Mouse (Mus musculus) megakaryocyte, embryonic 14.5 days (primary cell): ENCODE results near the gene Dnm3.

Experiments used
- FLI1 ChIP-seq: IDR thresholded peaks from 2 replicates; pipeline ENCODE4 v1.6.1; 2012; ENCODE audit warnings: low read length, inconsistent platforms, mixed read lengths
- GATA1 ChIP-seq: IDR thresholded peaks from 3 replicates; pipeline ENCODE4 v1.6.1; 2012; ENCODE audit warnings: mixed read lengths, low read length, inconsistent platforms, borderline replicate concordance

DNA sequence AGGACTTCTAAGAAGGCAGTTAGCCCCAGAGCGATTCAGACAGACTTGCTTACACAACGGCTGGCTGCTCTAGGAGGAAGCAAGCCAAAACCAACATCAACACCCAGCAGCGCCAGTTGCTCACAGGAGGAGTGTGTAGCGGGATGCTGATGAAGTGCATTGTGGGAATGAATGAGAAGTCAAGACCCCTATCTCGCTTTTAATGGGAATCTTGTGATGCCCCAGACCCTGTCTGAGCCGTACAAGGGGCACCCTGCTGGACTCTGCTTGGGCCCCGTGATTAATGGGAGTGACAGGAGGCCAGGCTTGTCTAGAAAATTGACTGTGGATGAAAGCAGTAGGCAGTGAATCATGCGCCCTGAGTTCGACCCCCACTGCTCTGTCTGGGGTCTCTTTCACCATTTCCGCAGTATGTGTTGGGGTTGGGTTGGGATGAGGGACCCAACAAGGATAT is 439.8 kb downstream of the Dnm3 start:
- no peak for TF ChIP-seq FLI1
- TF ChIP-seq GATA1: no peak
